Mouse (Mus musculus) layer of hippocampus, adult 9-10 months (tissue): ENCODE data around the gene Smurf2.

Experiments used
- DNase-seq: peaks from one replicate; pipeline ENCODE4 v3.0.0; 2022; ENCODE audit warnings: low spot score

Gene Smurf2

DNA sequence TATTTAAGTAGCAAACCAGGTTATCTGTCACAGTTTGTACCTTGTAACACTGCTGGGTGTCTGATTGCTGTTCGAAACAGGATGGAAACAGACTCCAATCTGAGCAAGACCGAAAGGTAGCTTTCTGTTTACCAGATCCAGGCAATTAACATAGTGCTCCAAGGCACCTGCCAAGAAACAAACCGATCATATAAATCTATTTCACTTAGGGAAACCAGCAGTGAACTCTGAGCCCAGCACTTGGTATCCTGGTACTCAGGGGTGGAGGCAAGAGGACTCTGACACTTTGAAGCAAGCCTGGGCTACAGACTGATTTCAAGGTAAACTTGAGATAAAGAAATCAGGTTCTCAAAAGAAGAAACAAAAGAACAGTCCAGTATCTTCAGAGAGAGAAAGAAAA lies 143.1 kb downstream of the Smurf2 start:
- DNase-seq, result no peak

DNA sequence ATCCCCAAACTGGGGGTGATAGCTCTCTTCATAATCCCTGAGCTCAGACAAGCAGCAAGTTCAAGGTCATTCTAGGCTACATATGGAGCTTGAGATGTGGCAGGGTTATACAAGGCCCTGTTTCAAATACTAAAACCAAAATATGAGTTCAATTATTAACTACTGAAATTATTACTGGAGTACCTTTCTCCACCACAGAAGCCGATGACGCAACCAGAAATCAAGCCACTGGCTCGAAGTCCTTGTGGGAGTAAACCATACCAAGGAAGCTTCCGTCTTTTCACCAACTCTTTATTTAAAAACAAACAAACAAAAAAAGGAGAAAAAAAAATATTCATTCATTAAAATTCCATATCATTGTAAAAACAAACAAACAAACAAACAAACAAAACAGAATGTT lies 143.6 kb downstream of the Smurf2 start:
- DNase-seq, result no peak

DNA sequence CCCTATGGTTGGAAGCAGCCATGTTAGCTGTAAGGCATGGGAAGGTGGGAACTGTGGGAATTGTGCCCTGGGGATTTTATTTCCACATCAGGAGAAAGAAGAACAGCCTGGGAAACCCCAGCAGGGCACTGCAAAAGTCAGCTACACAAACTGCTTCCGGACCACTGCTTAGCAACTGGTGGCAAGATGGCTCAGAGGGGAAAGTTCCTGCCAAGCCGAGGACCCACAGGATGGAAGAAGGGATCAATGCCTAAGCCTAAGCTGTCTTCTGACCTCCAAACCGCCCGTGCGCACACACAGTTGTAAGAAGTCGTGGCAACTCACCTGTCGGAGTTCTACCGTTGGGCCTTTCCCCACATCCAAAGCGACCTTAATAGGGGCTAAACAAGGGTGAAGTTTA lies 147.5 kb downstream of the Smurf2 start:
- no peak for DNase-seq

DNA sequence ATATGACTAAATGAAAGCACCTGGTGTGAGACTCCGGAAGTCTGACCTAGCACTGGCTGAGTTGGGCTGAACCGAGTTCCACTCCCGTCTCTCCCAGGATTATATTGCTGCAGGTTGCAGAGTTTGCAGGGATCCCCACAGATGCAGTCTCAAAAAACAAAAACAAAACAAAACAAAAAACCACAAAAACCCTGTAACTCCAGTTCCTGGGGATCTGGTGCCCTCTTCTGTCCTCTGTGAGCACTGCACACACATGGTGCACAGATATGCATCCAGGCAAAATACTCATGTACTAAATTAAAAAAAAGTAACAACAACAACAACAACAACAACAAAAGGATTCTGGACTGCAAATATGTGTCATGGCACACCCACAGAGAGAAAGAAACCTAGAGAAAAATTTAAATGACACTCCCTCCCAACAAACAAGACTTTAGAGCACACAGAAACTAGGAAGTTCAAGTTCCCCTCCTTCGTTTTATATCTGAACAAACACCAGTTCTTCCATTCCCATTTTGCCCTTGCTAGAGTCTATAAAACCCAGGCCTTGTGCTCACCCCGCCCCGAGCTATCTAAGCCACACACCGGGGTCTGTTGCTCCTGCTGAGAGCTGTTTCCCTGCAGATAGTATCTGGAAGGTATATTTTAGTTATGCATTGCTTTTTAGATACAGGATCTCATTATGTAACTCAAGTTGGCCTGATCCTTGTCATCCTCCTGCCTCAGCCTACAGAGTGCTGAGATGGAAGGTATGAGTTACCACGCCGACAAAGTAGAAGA lies 150.1 kb downstream of the Smurf2 start:
- DNase-seq, result no peak
